Mouse (Mus musculus): ENCODE data around the gene B4galt3. TPM values are rescaled to one million over a fixed set of nuclear protein-coding genes. Genes with fewer than 3 reads are reported as not detected.
A peak's percentile ranks its signal among the peaks of the same experiment; 100 is the strongest.

B4galt3 gene
- polyA plus RNA-seq, 1 experiment from 2014 or later: 101 TPM

- Histone ChIP-seq H3K27ac (ENCODE audit: low read depth, low read length) (no peak overlapping the region), H3K27me3 (replicated peaks; ENCODE audit: control insufficient read depth, insufficient read depth, low read length) (no peaks in the 10 kb centered on the region), H3K4me1 (ENCODE audit: control insufficient read depth, insufficient read depth, low read depth, low read length) (no peaks in the 10 kb centered on the region), H3K4me2 (ENCODE audit: low read length) (no peak overlapping the region), H3K9me3 (ENCODE audit: control insufficient read depth, low read length) (no peaks in the 10 kb centered on the region), H3K4me3 (ENCODE audit: low read length) (no peak overlapping the region), H3K36me3 (ENCODE audit: control insufficient read depth, insufficient read depth, low read length) (no peaks in the 10 kb centered on the region), H3K9ac (ENCODE audit: low read depth, low read length) (no peak overlapping the region)
- no peak for ATAC-seq
- WGBS: 78% methylated on average over 2 of the region's 2 CpGs
Measured at GRCm38 (mm10) chr1:171309321-171309720, 39.2 kb downstream of the B4galt3 start.

- 14% methylated on average over 7 of the region's 7 CpGs for WGBS
- ATAC-seq: no peak
Measured at GRCm38 (mm10) chr1:171319748-171320147, 49.6 kb downstream of the B4galt3 start.

GRCm38 (mm10) chr1:171320151-171320550, 50.0 kb downstream of the B4galt3 start:
- Histone ChIP-seq H3K4me3 (ENCODE audit: low read length) (no peak overlapping the region), H3K9ac (ENCODE audit: low read depth, low read length) (no peak overlapping the region), H3K27ac (ENCODE audit: low read depth, low read length) (no peak overlapping the region), H3K4me1 (ENCODE audit: control insufficient read depth, insufficient read depth, low read depth, low read length) (no peaks in the 10 kb centered on the region), H3K9me3 (ENCODE audit: control insufficient read depth, low read length) (no peaks in the 10 kb centered on the region), H3K36me3 (ENCODE audit: control insufficient read depth, insufficient read depth, low read length) (no peaks in the 10 kb centered on the region; the same call in 1 of the 2 replicates), H3K27me3 (replicated peaks; ENCODE audit: control insufficient read depth, insufficient read depth, low read length) (no peaks in the 10 kb centered on the region), H3K4me2 (ENCODE audit: low read length) (no peak overlapping the region; the same call in 1 of the 2 replicates)
- WGBS: 20% methylated on average over 5 of the region's 5 CpGs
- no peak for ATAC-seq

More at GRCm38 (mm10) chr1:171319748-171320147, 49.6 kb downstream of the B4galt3 start:
- H3K27me3 ChIP-seq (replicated peaks; ENCODE audit: control insufficient read depth, insufficient read depth, low read length): no peaks in the 10 kb centered on the region
- no peaks in the 10 kb centered on the region for H3K36me3 ChIP-seq (ENCODE audit: control insufficient read depth, insufficient read depth, low read length)
- no peaks in the 10 kb centered on the region for H3K4me1 ChIP-seq (ENCODE audit: control insufficient read depth, insufficient read depth, low read depth, low read length)
- H3K9ac ChIP-seq (ENCODE audit: low read depth, low read length): no peak overlapping the region
- no peak overlapping the region for H3K4me3 ChIP-seq (ENCODE audit: low read length)
- H3K9me3 ChIP-seq (ENCODE audit: control insufficient read depth, low read length): no peaks in the 10 kb centered on the region
- peak overlapping the region; percentile 12; the same call in 1 of the 2 replicates for H3K4me2 ChIP-seq (ENCODE audit: low read length)
- no peak overlapping the region for H3K27ac ChIP-seq (ENCODE audit: low read depth, low read length)

GRCm38 (mm10) chr1:171321415-171321814, 51.3 kb downstream of the B4galt3 start:
- H3K27ac ChIP-seq (ENCODE audit: low read depth, low read length): no peak overlapping the region
- no peak overlapping the region for H3K4me2 ChIP-seq (ENCODE audit: low read length)
- no peak overlapping the region for H3K4me3 ChIP-seq (ENCODE audit: low read length)
- H3K9ac ChIP-seq (ENCODE audit: low read depth, low read length): no peak overlapping the region
- H3K36me3 ChIP-seq (ENCODE audit: control insufficient read depth, insufficient read depth, low read length): no peaks in the 10 kb centered on the region; the same call in 1 of the 2 replicates
- no peaks in the 10 kb centered on the region for H3K27me3 ChIP-seq (replicated peaks; ENCODE audit: control insufficient read depth, insufficient read depth, low read length)
- no peaks in the 10 kb centered on the region for H3K9me3 ChIP-seq (ENCODE audit: control insufficient read depth, low read length)
- ATAC-seq: no peak
- peaks cover 1% of the 10 kb centered on the region; the same call in 1 of the 2 replicates for H3K4me1 ChIP-seq (ENCODE audit: control insufficient read depth, insufficient read depth, low read depth, low read length)

GRCm38 (mm10) chr1:171322012-171322411, 51.9 kb downstream of the B4galt3 start:
- H3K36me3 ChIP-seq (ENCODE audit: control insufficient read depth, insufficient read depth, low read length): no peaks in the 10 kb centered on the region; the same call in 1 of the 2 replicates
- H3K4me1 ChIP-seq (ENCODE audit: control insufficient read depth, insufficient read depth, low read depth, low read length): peaks cover 4% of the 10 kb centered on the region
- 77% methylated on average over 1 of the region's 1 CpGs for WGBS
- no peak overlapping the region for H3K27ac ChIP-seq (ENCODE audit: low read depth, low read length)
- no peak overlapping the region for H3K4me2 ChIP-seq (ENCODE audit: low read length)
- no peaks in the 10 kb centered on the region for H3K27me3 ChIP-seq (replicated peaks; ENCODE audit: control insufficient read depth, insufficient read depth, low read length)
- H3K9me3 ChIP-seq (ENCODE audit: control insufficient read depth, low read length): no peaks in the 10 kb centered on the region
- H3K9ac ChIP-seq (ENCODE audit: low read depth, low read length): no peak overlapping the region
- peak; percentile 37; the same call in 1 of the 2 replicates for ATAC-seq
- H3K4me3 ChIP-seq (ENCODE audit: low read length): no peak overlapping the region

GRCm38 (mm10) chr1:171325571-171325970, 55.4 kb downstream of the B4galt3 start:
- 83% methylated on average over 2 of the region's 2 CpGs for WGBS
- Histone ChIP-seq H3K4me2 (ENCODE audit: low read length) (no peak overlapping the region), H3K36me3 (ENCODE audit: control insufficient read depth, insufficient read depth, low read length) (no peaks in the 10 kb centered on the region; the same call in 1 of the 2 replicates), H3K27me3 (replicated peaks; ENCODE audit: control insufficient read depth, insufficient read depth, low read length) (no peaks in the 10 kb centered on the region), H3K4me1 (ENCODE audit: control insufficient read depth, insufficient read depth, low read depth, low read length) (peaks cover 20% of the 10 kb centered on the region), H3K4me3 (ENCODE audit: low read length) (no peak overlapping the region), H3K9me3 (ENCODE audit: control insufficient read depth, low read length) (no peaks in the 10 kb centered on the region), H3K27ac (ENCODE audit: low read depth, low read length) (no peak overlapping the region), H3K9ac (ENCODE audit: low read depth, low read length) (no peak overlapping the region)
- no peak for ATAC-seq

Other genes with a start within 250 kb of the B4galt3 start
- 9.8 and 11.5 TPM in 2 replicates for gene Fcgr3, start 205.4 kb upstream of the B4galt3 start, polyA plus RNA-seq (2015; fragmentation: Nextera tagmentation; extraction: Ambion mirVana)
- gene Cfap126, start 156.4 kb upstream of the B4galt3 start, polyA plus RNA-seq (2015; fragmentation: Nextera tagmentation; extraction: Ambion mirVana): 11.6 and 11.8 TPM in 2 replicates
- gene Sdhc, start 119.7 kb upstream of the B4galt3 start, polyA plus RNA-seq (2015; fragmentation: Nextera tagmentation; extraction: Ambion mirVana): 316 and 354 TPM in 2 replicates
- gene Mpz, start 119.6 kb upstream of the B4galt3 start, polyA plus RNA-seq (2015; fragmentation: Nextera tagmentation; extraction: Ambion mirVana): 4.7 and 5.3 TPM in 2 replicates
- 44.7 and 48.7 TPM in 2 replicates for gene Pcp4l1, start 74.1 kb upstream of the B4galt3 start, polyA plus RNA-seq (2015; fragmentation: Nextera tagmentation; extraction: Ambion mirVana)
- gene Nr1i3, start 56.4 kb upstream of the B4galt3 start, polyA plus RNA-seq (2015; fragmentation: Nextera tagmentation; extraction: Ambion mirVana): 0.26 and 0.73 TPM in 2 replicates
- 60.9 and 69.6 TPM in 2 replicates for gene Tomm40l, start 47.8 kb upstream of the B4galt3 start, polyA plus RNA-seq (2015; fragmentation: Nextera tagmentation; extraction: Ambion mirVana)
- gene Apoa2, start 45.3 kb upstream of the B4galt3 start, polyA plus RNA-seq (2015; fragmentation: Nextera tagmentation; extraction: Ambion mirVana): 5.2 and 6.5 TPM in 2 replicates
- gene Fcer1g, start 36.0 kb upstream of the B4galt3 start, polyA plus RNA-seq (2015; fragmentation: Nextera tagmentation; extraction: Ambion mirVana): 25.5 and 25.7 TPM in 2 replicates
- gene Adamts4, start 19.9 kb upstream of the B4galt3 start, polyA plus RNA-seq (2015; fragmentation: Nextera tagmentation; extraction: Ambion mirVana): 6.0 and 6.6 TPM in 2 replicates
- gene Ndufs2, start 18.9 kb upstream of the B4galt3 start, polyA plus RNA-seq (2015; fragmentation: Nextera tagmentation; extraction: Ambion mirVana): 262 and 280 TPM in 2 replicates
- gene Ppox, start 10.9 kb downstream of the B4galt3 start, polyA plus RNA-seq (2015; fragmentation: Nextera tagmentation; extraction: Ambion mirVana): 42.7 and 47.9 TPM in 2 replicates
- 92.3 and 101 TPM in 2 replicates for gene Usp21, start 17.7 kb downstream of the B4galt3 start, polyA plus RNA-seq (2015; fragmentation: Nextera tagmentation; extraction: Ambion mirVana)
- gene Ufc1, start 24.7 kb downstream of the B4galt3 start, polyA plus RNA-seq (2015; fragmentation: Nextera tagmentation; extraction: Ambion mirVana): 115 and 126 TPM in 2 replicates
- 46.5 and 49.5 TPM in 2 replicates for gene Dedd, start 58.8 kb downstream of the B4galt3 start, polyA plus RNA-seq (2015; fragmentation: Nextera tagmentation; extraction: Ambion mirVana)
- 51.2 and 54.7 TPM in 2 replicates for gene Nit1, start 75.3 kb downstream of the B4galt3 start, polyA plus RNA-seq (2015; fragmentation: Nextera tagmentation; extraction: Ambion mirVana)
- 123 and 143 TPM in 2 replicates for gene Pfdn2, start 75.3 kb downstream of the B4galt3 start, polyA plus RNA-seq (2015; fragmentation: Nextera tagmentation; extraction: Ambion mirVana)
- gene Klhdc9, start 90.5 kb downstream of the B4galt3 start, polyA plus RNA-seq (2015; fragmentation: Nextera tagmentation; extraction: Ambion mirVana): 3.3 and 4.3 TPM in 2 replicates
- gene Nectin4, start 99.8 kb downstream of the B4galt3 start, polyA plus RNA-seq (2015; fragmentation: Nextera tagmentation; extraction: Ambion mirVana): 4.1 and 4.7 TPM in 2 replicates
- 0.73 and 0.79 TPM in 2 replicates for gene Arhgap30, start 118.6 kb downstream of the B4galt3 start, polyA plus RNA-seq (2015; fragmentation: Nextera tagmentation; extraction: Ambion mirVana)
- 150 and 170 TPM in 2 replicates for gene Usf1, start 141.0 kb downstream of the B4galt3 start, polyA plus RNA-seq (2015; fragmentation: Nextera tagmentation; extraction: Ambion mirVana)
- 6.3 and 7.0 TPM in 2 replicates for gene Tstd1, start 148.5 kb downstream of the B4galt3 start, polyA plus RNA-seq (2015; fragmentation: Nextera tagmentation; extraction: Ambion mirVana)
- 14.1 and 15.6 TPM in 2 replicates for gene F11r, start 167.2 kb downstream of the B4galt3 start, polyA plus RNA-seq (2015; fragmentation: Nextera tagmentation; extraction: Ambion mirVana)
- 25.7 and 28.3 TPM in 2 replicates for gene Alyref2, start 233.2 kb downstream of the B4galt3 start, polyA plus RNA-seq (2015; fragmentation: Nextera tagmentation; extraction: Ambion mirVana)

All from hindbrain, embryonic 16.5 days (tissue).